Comparison of ENCODE assay signal across 9 mouse cellular contexts in genomic region chr2:66179782-66180181, GRCm38 (mm10). TPM values are rescaled to one million over a fixed set of nuclear protein-coding genes. Genes with fewer than 3 reads are reported as not detected.
DNase-seq lines count a peak whose midpoint lies in the region; ATAC-seq and TF ChIP-seq lines count a peak whose summit lies in the region.
"Had no signal": no experiment of that assay in that cellular context is flagged by ENCODE, and none has a peak within 500 bp of the region (broad histone marks: within the 10 kb centered on the region; RNA-seq: fewer than 3 reads in every experiment).

No protein-coding gene starts in this region.

- H3K27me3 ChIP-seq in forebrain, embryonic 10.5 days (ENCODE audit: poor library complexity, severe bottlenecking), result 0 out of 2 replicates have a peak, but pooled peaks cover 5% of the 10 kb centered on the region
- H3K27me3 ChIP-seq in forebrain, embryonic 11.5 days (ENCODE audit: control insufficient read depth, insufficient read depth, low read length), result no peaks in the 10 kb centered on the region
- no peaks in the 10 kb centered on the region for H3K27me3 ChIP-seq in lung, embryonic 15.5 days
- H3K27me3 ChIP-seq in hindbrain, postnatal 0 days (ENCODE audit: insufficient read depth, low read length), result no peaks in the 10 kb centered on the region
- no peaks in the 10 kb centered on the region for H3K27me3 ChIP-seq in stomach, postnatal 0 days (ENCODE audit: control insufficient read depth, insufficient read depth, low read length)

- H3K36me3 ChIP-seq in forebrain, embryonic 10.5 days (replicated peaks), result peaks cover 2% of the 10 kb centered on the region
- H3K36me3 ChIP-seq in forebrain, embryonic 11.5 days (ENCODE audit: control insufficient read depth, insufficient read depth, low read length), result no peaks in the 10 kb centered on the region
- no peaks in the 10 kb centered on the region for H3K36me3 ChIP-seq in lung, embryonic 15.5 days
- H3K36me3 ChIP-seq in hindbrain, postnatal 0 days (ENCODE audit: insufficient read depth, low read length), result no peaks in the 10 kb centered on the region
- H3K36me3 ChIP-seq in stomach, postnatal 0 days (ENCODE audit: control insufficient read depth, insufficient read depth, low read length), result no peaks in the 10 kb centered on the region

- no peaks in the 10 kb centered on the region for H3K9me3 ChIP-seq in forebrain, embryonic 10.5 days
- no peaks in the 10 kb centered on the region for H3K9me3 ChIP-seq in forebrain, embryonic 11.5 days (ENCODE audit: control insufficient read depth, low read length)
- H3K9me3 ChIP-seq in lung, embryonic 15.5 days, result no peaks in the 10 kb centered on the region
- no peaks in the 10 kb centered on the region for H3K9me3 ChIP-seq in hindbrain, postnatal 0 days (ENCODE audit: low read length)
- no peaks in the 10 kb centered on the region for H3K9me3 ChIP-seq in stomach, postnatal 0 days (ENCODE audit: control insufficient read depth, low read length)

- TF ChIP-seq EP300 in stomach, postnatal 0 days (optimal IDR thresholded peaks at IDR 0.05), result no peak

- peak overlapping the region; percentile 82 for H3K27ac ChIP-seq in forebrain, embryonic 10.5 days
- H3K27ac ChIP-seq in forebrain, embryonic 11.5 days (ENCODE audit: low read depth, low read length), result no peak overlapping the region
- H3K27ac ChIP-seq in lung, embryonic 15.5 days, result no peak overlapping the region
- no peak overlapping the region for H3K27ac ChIP-seq in hindbrain, postnatal 0 days
- no peak overlapping the region for H3K27ac ChIP-seq in stomach, postnatal 0 days (replicated peaks)

- no peak overlapping the region for H3K9ac ChIP-seq in forebrain, embryonic 11.5 days (ENCODE audit: low read length)
- no peak overlapping the region for H3K9ac ChIP-seq in lung, embryonic 15.5 days
- H3K9ac ChIP-seq in hindbrain, postnatal 0 days (replicated peaks; ENCODE audit: low read length), result no peak overlapping the region
- H3K9ac ChIP-seq in stomach, postnatal 0 days (ENCODE audit: low read length), result no peak overlapping the region

- H3K4me1 ChIP-seq in forebrain, embryonic 10.5 days, result peaks cover 52% of the 10 kb centered on the region
- peaks cover 9% of the 10 kb centered on the region; the same call in 1 of the 2 replicates for H3K4me1 ChIP-seq in forebrain, embryonic 11.5 days (replicated peaks; ENCODE audit: control insufficient read depth, insufficient read depth, low read length)
- no peaks in the 10 kb centered on the region for H3K4me1 ChIP-seq in lung, embryonic 15.5 days
- H3K4me1 ChIP-seq in hindbrain, postnatal 0 days (ENCODE audit: insufficient read depth, low read length), result peaks cover 13% of the 10 kb centered on the region
- H3K4me1 ChIP-seq in stomach, postnatal 0 days (replicated peaks; ENCODE audit: control insufficient read depth, insufficient read depth), result no peaks in the 10 kb centered on the region

- H3K4me2 ChIP-seq in forebrain, embryonic 11.5 days (ENCODE audit: low read depth, low read length, severe bottlenecking), result no peak overlapping the region
- peak overlapping the region; percentile 28; the same call in 1 of the 2 replicates for H3K4me2 ChIP-seq in lung, embryonic 15.5 days
- peak overlapping the region; percentile 45; the same call in 1 of the 2 replicates for H3K4me2 ChIP-seq in hindbrain, postnatal 0 days (ENCODE audit: low read depth, low read length)
- H3K4me2 ChIP-seq in stomach, postnatal 0 days (replicated peaks; ENCODE audit: low read depth), result 0 out of 2 replicates have a peak overlapping the region, but pooled peaks have one; percentile 17

- DNase-seq in forebrain, embryonic 10.5 days (ENCODE audit: extremely low spot score, low spot score), result no peak
- DNase-seq in forebrain, embryonic 11.5 days (ENCODE audit: low spot score), result no peak
- DNase-seq in lung, postnatal 14 days, result no peak
- DNase-seq in hindbrain, postnatal 0 days (ENCODE audit: low spot score), result peak; percentile 54
- no peak for DNase-seq in stomach, postnatal 0 days (ENCODE audit: low spot score)
- no peak for DNase-seq in kidney, postnatal 10 days
- DNase-seq in gastrocnemius, postnatal 36 days, result no peak

- no peak overlapping the region for H3K4me3 ChIP-seq in forebrain, embryonic 10.5 days
- no peak overlapping the region for H3K4me3 ChIP-seq in forebrain, embryonic 11.5 days (ENCODE audit: low read depth, low read length)
- peak overlapping the region; percentile 9; the same call in 1 of the 2 replicates for H3K4me3 ChIP-seq in lung, embryonic 15.5 days
- H3K4me3 ChIP-seq in hindbrain, postnatal 0 days (ENCODE audit: low read length), result no peak overlapping the region
- no peak overlapping the region for H3K4me3 ChIP-seq in stomach, postnatal 0 days (ENCODE audit: low read depth, low read length)

- intact Hi-C loops in gastrocnemius, postnatal 36 days (cut with DNase I), result loop anchor here (10.0 kb wide), 1 partner anchor 385 kb away; no protein-coding TSS in a partner anchor

- WGBS in forebrain, embryonic 10.5 days, result 74% methylated on average over 10 of the region's 10 CpGs
- WGBS in forebrain, embryonic 11.5 days, result 52% methylated on average over 10 of the region's 10 CpGs
- WGBS in lung, embryonic 15.5 days, result 42% methylated on average over 10 of the region's 10 CpGs
- WGBS in hindbrain, postnatal 0 days, result 14% methylated on average over 10 of the region's 10 CpGs
- 49% methylated on average over 10 of the region's 10 CpGs for WGBS in stomach, postnatal 0 days

- no peak for TF ChIP-seq CTCF in hindbrain, postnatal 0 days (IDR thresholded peaks at IDR 0.05; ENCODE audit: low read depth)
- no peak for TF ChIP-seq CTCF in stomach, postnatal 0 days (IDR thresholded peaks at IDR 0.05; ENCODE audit: low read depth)

- ATAC-seq in forebrain, embryonic 11.5 days (replicated peaks; ENCODE audit: low FRiP score), result no peak
- ATAC-seq in lung, embryonic 15.5 days (ENCODE audit: borderline replicate concordance, extremely low read depth, low FRiP score, low TSS enrichment), result no peak
- no peak for ATAC-seq in hindbrain, postnatal 0 days
- no peak for ATAC-seq in stomach, postnatal 0 days (ENCODE audit: low FRiP score, low TSS enrichment)

RNA-seq across cellular contexts. Expression of gene Galnt3, which starts 55.0 kb away (rescaled TPM):
- polyA plus RNA-seq in forebrain, embryonic 10.5 days (2016; fragmentation: Nextera tagmentation; extraction: Ambion mirVana), result 0.34 and 0.60 TPM in 2 replicates
- 0.83 and 1.3 TPM in 2 replicates for polyA plus RNA-seq in forebrain, embryonic 11.5 days (2014; fragmentation: Nextera tagmentation; extraction: Ambion mirVana)
- 14.7 and 15.2 TPM in 2 replicates for polyA plus RNA-seq in lung, embryonic 15.5 days (2015; fragmentation: Nextera tagmentation; extraction: Ambion mirVana)
- 0.40 and 4.9 TPM in 2 replicates for total RNA-seq in hindbrain, postnatal 0 days (2014; rRNA removed)
- polyA plus RNA-seq in hindbrain, postnatal 0 days (2015; fragmentation: Nextera tagmentation; extraction: Ambion mirVana), result 0.65 and 1.1 TPM in 2 replicates
- 11.3 and 12.4 TPM in 2 replicates for polyA plus RNA-seq in stomach, postnatal 0 days (2015; fragmentation: Nextera tagmentation; extraction: Ambion mirVana)
- not detected for total RNA-seq in gastrocnemius, postnatal 36 days (2021)
- total RNA-seq: gastrocnemius, postnatal 14 days had no signal
